Mouse (Mus musculus) spleen, embryonic (tissue): ENCODE measurements around the gene Aldob.

Experiments
- CTCF ChIA-PET: fragments of 350-600 bp; sonication (Branson Sonifier 250); formaldehyde crosslinking; loops from one replicate; lab custom pipeline; 2022; lab: Charles Lee

The Aldob gene

DNA sequence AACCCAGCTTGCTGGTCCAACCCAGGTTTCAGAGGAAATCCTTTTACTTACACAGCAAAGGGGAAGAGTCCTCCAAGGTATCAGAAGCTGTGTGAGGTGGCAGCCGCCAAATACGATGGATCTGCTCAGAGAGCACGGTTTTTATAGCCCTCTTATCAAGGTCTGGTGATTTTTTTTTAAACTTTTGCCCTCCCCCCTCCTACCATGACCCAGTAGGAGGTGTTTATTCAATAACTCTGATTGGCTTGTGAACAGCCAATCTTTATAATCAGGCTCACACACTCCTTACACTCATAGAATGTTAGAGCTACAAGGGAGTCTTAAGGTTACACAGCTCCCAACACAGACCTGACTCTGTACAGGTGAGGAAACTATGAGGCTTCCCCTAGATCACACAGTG, at the start of gene Aldob:
TSS of gene Aldob (minus strand) at position 164 of the 400 bp plus-strand sequence.
- CTCF ChIA-PET: no interaction called here

DNA sequence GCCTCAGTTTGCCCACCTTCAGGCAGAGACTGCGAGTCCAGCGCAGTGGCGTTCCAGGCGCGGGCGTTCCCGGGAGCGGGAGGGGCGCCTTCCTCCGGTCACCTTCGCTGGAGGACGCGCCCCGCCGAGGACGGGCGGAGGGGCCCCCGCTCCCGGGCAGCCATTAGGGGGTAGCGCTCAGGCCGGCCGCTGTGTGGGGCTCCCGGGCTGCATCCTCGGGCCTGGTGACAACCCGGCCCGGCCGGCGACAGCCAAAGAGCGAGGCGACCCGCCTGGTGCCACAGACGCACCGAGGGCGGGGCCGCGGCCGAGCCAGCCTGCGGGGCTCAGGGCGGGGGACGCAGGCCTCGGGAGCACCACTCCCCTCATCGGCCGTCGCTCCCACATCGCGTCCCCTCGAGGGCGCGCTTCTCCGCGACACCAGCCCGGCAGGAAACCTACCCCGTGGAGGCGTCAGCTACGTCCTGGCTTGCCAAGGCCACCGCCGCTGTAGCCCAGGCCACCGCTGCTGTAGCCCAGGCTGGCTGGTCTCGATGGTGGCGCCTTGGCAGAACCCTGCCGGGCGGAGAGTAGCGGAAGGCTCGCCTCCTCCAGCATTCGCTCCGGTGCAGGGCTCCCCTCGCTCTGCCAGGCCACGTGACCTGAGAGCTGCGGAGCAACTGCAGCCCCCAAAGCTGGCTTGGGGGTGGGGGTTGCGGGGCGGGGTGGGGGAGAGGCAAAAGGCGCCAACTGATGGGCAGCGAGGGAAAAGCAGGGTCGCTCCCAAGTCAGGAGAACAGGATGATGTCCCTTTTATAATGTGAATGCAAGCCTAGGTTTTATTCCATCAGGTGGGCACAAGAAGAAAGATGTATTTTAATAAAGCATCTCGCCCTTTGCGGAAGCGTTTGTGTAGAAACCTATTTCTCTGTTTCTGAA, 48.1 kb upstream of the Aldob start, which contains the start of gene Tmem246:
TSS of gene Tmem246 (minus strand) at position 694 of the 918 bp plus-strand sequence.
- CTCF ChIA-PET: no interaction called here

DNA sequence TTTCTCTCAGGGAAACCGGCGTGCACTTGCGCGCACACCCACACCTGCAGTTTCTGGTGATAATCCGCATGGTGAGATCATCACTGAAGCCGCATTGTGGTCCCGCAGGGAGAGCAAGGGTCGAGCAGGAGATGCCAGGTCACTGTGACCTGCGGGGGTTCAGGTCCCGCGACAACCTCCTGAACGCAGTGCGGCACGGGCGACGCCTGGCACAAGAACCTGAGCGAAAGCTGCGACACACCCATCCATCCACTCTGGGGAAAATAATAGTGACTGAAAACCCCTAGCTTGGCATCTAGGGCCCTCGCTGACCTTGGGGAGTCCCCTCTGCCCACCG, 47.5 kb upstream of the Aldob start:
- CTCF ChIA-PET: no interaction called here

DNA sequence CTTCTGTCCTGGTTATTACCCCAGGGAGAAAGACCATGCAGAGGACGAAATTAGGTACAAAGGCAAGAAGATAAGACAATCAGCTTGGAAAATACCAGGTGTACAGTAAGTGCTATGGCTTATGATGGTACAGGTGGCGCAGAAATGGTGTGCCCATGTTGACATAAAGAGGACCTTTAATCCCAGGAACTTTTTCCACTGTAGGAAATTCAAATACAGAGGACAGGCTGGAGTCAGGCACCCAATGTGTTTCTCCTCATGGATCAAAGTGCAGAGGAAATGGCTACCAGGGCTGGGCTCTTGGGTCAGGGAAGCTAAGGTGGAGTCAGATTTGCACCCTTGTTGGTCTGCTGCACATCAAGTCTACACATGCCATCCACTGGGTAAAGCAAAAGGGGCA, 40.8 kb upstream of the Aldob start:
- CTCF ChIA-PET: interaction anchor here (0.5 kb wide), 1 partner anchor 1701 kb away, joined by 8 read pairs; no protein-coding TSS in a partner anchor

DNA sequence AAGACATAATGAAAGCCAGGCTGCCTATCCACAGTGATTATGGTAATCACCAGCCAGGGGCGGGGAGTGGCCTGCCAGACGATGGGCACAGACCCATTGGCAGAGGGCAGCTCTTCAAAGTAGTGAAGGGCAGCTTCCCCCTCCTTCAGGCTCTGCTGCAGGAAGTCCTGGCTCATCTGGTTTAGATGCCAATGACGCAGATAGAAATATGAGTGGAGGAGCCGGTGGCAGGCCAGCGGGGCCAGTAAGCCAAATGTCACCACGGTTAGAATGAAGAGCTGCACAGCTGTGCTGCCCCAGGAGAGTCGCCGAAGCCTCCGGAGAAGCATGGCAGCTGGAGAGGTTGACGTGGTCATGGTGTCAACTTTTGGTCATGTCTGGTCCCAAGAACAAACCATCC, 37.5 kb upstream of the Aldob start:
- CTCF ChIA-PET: no interaction called here

DNA sequence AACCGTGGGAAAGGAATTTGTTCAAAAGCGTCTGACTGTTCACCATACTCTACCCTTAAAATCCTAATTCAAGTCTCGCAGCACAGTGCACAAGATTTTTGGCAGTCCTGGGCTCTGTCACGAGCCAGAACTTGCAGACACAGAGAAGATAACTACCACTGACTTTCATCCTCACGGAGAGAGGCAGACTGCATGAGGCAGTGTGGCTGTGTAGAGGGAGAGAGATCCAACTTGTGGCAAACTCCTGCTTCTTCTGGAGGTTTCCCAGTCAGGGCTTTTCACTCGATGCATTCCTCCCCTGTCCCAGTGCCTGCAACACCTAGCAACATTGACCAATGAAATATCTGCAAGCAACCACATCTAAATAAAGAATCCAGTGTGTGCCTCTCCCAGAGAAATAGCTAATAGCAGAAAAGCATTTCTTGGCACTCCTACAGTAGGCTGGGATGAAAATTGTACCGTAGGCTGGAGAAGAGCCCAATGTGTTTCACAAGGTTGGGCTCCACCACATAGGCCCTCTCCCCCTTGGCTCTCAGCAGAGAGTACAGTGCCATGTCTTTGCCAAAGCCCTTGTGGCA, 36.3 kb upstream of the Aldob start:
- CTCF ChIA-PET: no interaction called here

DNA sequence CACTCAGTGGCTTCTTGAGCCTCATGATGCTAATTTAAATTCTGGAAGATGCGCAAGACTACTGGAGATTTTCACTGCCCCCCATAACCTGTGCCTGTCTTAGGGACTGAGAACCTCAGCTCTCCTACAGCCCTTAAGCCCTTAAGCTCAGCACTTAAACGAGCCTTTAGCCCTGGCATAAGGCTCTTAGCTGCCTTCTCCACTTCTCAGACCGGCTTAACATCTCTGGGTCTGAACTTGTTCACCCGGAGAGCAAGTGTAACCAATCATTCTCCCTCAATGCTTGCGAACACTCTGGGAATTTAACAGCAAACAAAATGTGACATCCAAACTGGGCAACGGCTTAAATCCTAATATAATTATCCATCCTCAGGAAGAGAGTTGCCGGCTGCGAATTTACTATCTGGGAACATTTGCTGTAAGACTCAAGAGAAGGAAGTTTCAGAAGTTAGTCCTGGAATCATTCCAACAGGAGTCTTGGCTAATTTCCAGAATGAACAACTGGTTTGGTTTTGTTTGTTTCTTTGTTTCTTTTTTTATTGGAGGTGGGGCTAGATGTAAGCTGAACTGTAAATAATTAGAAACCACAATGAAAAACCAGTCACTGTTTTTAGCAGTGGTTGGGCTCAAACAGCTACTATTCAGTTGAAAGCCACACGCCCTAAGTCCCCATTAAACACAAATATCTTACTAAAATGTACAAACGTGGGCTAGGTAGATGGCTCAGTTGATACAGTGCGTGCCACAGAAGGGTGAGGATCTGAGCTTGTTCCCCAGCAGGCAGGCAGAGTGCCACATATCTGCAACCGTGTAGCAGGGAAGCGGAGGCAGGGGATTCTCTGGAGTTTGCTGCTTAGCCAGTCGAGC, 34.9 kb upstream of the Aldob start:
- CTCF ChIA-PET: no interaction called here

DNA sequence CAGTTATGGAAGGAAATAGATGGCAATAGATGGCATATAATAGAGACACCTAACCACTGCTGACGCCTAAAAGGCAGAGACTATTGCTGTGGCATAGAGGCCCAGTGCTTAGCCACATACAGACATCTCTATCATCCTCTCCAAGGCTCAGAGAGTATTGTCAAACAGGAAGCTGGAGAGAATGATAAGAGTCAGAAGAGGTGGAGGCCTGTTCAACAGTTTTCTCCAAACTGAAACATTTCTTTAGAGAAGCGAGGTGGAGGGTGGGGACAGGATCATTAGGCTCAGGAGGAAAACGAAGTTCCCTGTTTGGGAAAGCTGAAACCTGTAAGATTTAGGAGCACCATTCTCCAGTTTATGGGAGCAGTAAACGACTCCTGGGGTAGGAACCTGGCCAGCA, 31.9 kb upstream of the Aldob start:
- CTCF ChIA-PET: no interaction called here

DNA sequence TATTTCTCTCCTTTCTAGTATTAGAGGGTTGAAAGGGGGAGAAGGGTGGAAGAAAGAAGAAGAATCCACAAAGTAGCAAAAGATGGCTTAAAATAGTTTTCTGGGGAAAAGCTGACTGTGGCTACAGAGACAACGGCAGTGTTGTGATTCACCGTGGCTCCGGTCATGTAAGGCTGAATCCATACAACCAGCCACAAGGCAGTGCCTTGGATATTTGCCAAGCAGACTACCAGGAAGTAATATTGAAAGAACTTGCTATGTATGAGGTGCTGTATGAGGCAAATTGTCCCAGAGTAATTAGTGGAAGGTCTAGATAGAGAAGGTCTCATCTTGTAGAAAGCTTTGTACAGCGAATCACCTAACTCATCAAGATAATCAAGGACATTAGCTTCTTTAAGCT, 22.8 kb upstream of the Aldob start:
- CTCF ChIA-PET: interaction anchor here (0.6 kb wide), 1 partner anchor 8 kb away, joined by 3 read pairs; no protein-coding TSS in a partner anchor

DNA sequence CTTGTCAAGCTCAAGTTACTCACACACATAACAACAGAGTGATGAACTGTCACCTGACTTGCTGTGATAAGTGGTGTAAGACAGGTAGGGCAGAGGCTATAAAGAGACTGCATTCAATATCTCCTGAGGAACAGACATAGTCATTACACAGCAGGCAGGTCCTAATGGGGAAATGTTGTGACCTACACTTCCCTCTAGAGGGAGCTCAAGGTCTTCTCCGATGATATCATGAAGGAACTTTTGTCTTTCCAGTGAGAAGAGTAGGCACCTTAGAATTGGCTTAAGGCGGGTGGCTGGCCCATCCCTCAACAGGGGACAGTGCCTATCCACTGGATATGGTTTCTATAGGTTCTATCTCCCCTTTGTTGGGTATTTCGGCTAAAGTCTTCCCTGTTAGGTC, 18.3 kb upstream of the Aldob start:
- CTCF ChIA-PET: interaction anchor here (2.8 kb wide), 1 partner anchor 60 kb away, joined by 14 read pairs; no protein-coding TSS in a partner anchor

DNA sequence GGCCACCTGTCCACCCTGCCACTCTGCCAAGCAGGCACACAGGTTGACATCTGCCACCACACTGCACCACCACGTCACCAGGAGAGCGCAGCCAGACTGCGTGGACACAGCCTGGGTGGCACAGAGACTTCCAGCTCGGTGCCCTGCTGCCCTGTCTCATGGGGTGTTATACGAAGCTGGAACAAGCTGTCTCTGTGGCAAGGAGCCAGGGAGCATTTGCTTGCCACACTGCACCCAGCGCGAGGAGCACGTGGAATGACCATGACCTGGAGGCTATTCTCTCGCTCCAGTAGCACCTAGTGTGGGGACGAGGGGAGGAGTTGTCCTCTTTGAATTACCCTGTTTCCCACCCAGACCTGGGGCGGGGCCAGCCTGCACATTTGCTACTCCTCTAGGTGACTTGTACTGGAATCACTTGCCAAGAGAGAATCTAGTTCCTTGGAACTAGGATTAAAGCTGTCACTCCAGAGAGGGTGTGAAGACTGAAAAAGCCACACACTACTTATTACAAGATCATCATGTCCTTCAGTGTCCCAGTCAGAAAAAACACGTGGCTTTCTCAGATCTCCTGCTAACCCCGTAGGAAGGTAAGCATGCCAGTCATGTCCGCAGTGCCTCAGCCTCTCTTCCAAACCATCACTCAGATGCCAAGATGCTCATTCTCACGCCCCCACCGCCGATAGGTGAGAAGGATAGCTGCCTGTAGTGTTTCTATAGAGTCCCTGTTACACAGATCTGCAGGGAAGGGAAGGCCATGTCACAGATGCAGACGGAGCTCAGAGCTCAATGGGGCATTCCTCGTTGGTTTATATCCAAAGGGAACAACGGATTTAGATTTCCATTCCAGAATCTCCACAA, 10.8 kb upstream of the Aldob start:
- CTCF ChIA-PET: no interaction called here

DNA sequence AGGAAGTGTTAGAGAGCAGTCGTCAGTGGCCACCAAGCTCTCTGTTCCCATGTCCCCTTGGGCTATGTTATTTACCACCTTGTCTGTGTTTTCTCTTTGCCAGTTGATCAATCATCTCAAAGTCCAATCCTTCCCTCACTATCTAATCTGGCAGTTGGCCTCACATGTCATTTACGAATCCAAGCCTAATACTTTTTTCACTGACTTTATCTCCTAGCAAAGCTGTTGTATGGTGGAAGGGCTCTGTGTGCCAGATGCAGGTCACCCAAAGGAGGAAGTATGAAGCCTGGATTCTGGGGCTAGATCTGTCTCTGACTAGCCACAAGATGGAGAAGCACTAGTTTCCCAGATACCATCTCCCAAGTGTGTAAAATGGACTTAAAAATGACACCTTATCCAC, 8.8 kb upstream of the Aldob start:
- CTCF ChIA-PET: no interaction called here

DNA sequence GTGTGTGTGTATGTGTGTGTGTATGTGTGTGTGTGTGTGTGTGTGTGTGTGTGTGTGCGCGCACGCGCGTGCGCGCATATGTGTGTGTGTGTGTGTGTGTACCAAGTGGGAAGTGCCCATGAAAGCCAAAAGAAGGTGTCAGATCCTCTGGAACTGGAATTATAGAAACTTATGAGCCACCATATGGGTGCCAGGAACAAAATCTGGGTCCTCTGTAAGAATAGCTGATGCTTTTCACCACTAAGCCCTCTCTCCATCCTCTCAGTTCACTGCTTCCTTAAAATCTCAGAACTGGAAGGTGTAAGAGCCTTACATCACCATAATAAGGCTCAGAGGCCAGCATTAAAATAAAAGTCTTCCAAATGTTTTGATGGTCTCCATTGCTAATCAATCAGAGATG, 8.0 kb upstream of the Aldob start:
- CTCF ChIA-PET: no interaction called here

DNA sequence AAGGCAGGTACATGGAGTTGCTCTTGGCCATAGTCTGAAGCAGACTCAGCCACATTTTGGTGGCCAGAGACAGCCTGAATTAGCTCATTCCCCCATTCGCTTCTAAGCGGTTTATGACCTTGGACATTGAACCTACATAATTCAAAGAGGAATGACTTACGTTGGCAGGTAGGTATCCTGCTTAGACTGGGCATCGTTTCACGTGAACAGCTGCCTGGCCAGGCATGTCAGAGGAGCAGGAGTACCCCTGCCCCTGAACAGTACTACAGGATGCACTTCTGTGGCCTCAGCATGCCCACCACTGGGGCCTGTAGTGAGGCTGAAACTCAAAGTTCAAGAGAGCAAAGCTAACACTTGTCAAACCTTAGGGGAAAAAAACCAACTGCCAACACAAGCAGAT, 4.0 kb upstream of the Aldob start:
- CTCF ChIA-PET: no interaction called here

DNA sequence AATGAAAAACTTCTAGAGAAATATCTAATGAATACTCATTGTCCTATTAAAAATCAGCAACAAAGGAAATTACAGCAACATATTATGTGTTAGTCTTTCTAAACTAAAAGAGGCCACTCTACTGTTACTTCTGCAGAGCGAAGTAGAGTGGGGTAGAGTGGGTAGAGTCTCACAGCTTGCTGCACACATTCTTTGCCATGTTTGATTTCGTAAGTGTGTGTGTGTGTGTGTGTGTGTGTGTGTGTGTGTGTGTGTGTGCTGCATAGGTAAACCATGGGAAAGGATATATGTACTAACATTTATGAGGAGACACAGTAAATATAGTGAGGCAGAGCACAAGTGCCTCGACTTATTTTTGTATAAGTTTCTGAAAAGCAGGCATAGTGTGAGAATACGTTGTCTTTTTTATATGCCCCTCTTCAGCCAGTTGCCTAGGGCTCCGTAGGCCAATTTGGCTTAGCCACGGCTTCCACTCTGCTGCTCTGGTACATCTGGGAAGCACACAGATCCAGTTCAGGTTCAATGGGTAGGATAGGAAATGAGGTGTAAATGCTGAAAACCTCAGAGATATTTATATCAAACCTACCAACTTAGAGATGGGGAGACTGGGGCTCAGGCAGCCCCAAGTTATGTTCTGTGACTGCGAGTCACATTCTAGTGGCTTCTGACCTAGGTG, 1.7 kb downstream of the Aldob start:
- CTCF ChIA-PET: no interaction called here

DNA sequence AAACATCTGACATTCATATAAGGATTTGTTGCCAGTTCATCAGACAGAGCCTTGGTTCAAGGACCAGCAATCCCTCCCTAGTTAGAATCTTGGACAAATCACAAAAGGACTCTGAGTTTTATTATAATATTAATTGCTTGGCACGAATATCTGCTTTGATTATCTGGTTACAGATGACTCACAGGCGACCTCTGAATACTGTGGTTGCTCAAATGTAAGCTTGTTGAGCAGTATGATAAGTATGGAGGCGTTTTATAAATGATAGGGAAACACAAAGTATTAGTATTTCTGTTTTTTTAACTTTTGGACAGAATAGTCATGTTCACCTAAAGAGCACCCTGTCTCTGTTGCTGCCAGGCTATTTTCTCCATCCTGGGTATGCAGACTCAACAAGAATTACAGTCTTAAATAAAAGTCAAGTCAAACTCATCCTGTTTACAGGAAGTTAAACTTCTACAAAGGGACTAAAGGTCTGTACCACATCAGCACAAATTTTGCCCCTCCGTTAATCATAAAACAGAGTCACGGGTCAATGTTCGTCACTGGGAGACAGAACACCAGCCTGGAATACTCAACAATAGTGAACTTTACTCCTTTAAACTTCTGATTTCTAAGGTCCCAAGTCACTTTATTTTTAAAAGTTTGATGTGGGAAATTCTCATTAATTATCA, 2.3 kb downstream of the Aldob start:
- CTCF ChIA-PET: no interaction called here

DNA sequence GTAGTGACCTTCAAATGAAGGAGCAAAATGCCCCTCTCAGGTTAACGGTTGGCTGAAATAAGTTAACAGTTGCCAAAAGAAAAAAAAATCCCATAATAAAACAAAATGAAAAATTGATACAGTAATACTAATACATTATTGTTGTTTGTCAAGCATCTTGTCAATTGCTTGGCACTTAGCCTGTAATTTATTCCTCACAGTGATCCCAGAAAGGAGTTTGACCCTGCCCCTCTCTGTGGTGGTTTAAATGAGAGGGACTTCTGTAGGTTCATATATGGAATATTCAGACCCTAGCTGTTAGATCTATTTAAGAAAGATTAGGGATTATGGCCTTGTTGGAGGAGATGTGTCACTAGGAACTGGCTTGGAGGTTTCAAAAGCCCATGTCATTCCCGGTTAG, 3.3 kb downstream of the Aldob start:
- CTCF ChIA-PET: no interaction called here

DNA sequence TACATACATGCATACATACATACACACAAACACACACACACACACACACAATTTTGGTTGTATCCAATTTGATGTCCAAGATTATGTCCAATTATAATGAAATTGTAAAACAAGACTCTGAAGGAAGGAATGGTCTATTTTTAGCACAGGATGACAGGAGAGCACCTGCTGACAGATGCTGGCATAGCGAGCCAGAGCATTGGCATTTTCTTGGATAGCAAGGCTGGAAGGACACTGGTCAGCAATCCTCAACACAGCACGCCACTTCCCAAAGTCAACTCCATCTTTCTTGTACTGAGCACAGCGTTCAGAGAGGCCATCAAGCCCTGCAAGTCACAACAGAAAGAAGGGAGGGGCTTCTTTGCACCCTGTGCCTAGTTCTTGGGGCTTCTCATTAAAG, 8.4 kb downstream of the Aldob start:
- CTCF ChIA-PET: no interaction called here

DNA sequence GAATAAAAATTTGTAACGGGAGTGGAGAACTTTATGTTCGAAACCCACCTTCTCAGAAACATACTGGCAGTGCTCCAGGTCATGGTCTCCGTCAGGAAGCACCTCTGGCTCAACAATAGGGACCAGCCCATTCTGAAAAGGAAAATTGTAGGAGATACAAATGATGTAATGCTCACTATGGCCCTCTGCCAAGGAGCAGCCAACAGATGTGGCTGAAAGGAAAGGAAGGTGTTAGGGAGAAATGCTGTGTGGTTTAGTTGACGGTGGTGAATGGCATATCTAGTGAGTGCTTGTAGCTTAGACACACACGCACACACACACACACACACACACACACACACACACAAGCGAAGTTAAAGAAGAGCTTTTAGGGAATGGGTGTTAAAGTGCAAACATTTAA, 9.7 kb downstream of the Aldob start:
- CTCF ChIA-PET: no interaction called here

DNA sequence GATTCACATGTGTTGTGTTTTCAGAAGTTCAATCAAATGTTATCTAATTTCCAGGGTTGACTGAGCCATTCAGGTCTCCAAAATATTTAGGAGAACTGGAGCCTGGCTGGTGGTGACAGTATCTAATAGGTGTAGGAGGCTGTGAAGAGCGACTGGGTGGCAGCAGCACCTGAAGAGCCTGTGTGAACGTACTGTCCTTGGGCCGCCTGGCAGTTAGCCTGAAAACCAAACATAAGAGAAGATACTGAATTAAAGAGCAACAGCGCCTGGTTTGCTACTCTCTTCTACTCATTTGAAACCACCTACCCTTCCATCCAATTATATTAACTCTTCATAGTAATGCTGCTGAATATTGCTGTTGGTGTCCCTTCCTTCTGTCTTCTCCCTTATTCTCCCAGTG, 12.7 kb downstream of the Aldob start:
- CTCF ChIA-PET: no interaction called here
